Mouse (Mus musculus) MEL (cell line): ENCODE measurements around the gene Wrb. TPM values are rescaled to one million over a fixed set of nuclear protein-coding genes. Genes with fewer than 3 reads are reported as not detected.

Source experiments
- DNase-seq: peaks from one replicate; pipeline ENCODE4 v3.0.0; 2011; ENCODE audit warnings: low read depth, low spot score
- H3K27ac ChIP-seq: 2 replicates; pipeline ENCODE4 v1.5.1; 2012; ENCODE audit warnings: low read depth, mild to moderate bottlenecking, control low read depth, low read length, moderate library complexity; ENCODE audit not compliant: control insufficient read depth
- H3K27me3 ChIP-seq, 2 experiments: fragments of 150-350 bp in 1 of 2; sonication (generic) in 1 of 2; 2 replicates each; pipeline ENCODE4 v1.6.1; 2012; ENCODE audit warnings: low read length in 2 of 2, mild to moderate bottlenecking in 2 of 2, improper control_type of control experiment in 1 of 2, moderate library complexity in 1 of 2; ENCODE audit not compliant: insufficient read depth in 2 of 2, control insufficient read depth in 1 of 2
- H3K36me3 ChIP-seq, 2 experiments: 2 replicates each; pipeline ENCODE4 v1.6.1; 2012 to 2014; ENCODE audit warnings: low read length in 2 of 2, improper control_type of control experiment in 1 of 2, inconsistent platforms in 1 of 2, mild to moderate bottlenecking in 1 of 2; ENCODE audit not compliant: insufficient read depth in 2 of 2, control insufficient read depth in 1 of 2
- H3K4me1 ChIP-seq, 2 experiments: fragments of 150-350 bp in 1 of 2; sonication (generic) in 1 of 2; 2 replicates each; pipeline ENCODE4 v1.6.1; 2012; ENCODE audit warnings: low read length in 2 of 2, improper control_type of control experiment in 1 of 2, mild to moderate bottlenecking in 1 of 2; ENCODE audit not compliant: insufficient read depth in 2 of 2, control insufficient read depth in 1 of 2
- H3K4me3 ChIP-seq, 2 experiments: fragments of 150-350 bp in 1 of 2; sonication (generic) in 1 of 2; 2 replicates each; pipeline ENCODE4 v1.5.1; 2012; ENCODE audit warnings: low read depth in 2 of 2, low read length in 2 of 2, mild to moderate bottlenecking in 2 of 2, moderate library complexity in 2 of 2, control low read depth in 1 of 2, improper control_type of control experiment in 1 of 2; ENCODE audit not compliant: control insufficient read depth in 1 of 2, insufficient read depth in 1 of 2
- H3K79me2 ChIP-seq: 2 replicates; pipeline ENCODE4 v1.6.1; 2012; ENCODE audit warnings: mild to moderate bottlenecking, low read length, moderate library complexity; ENCODE audit not compliant: control insufficient read depth, poor library complexity, insufficient read depth
- H3K9ac ChIP-seq: 2 replicates; pipeline ENCODE4 v1.6.1; 2012; ENCODE audit warnings: low read depth, mild to moderate bottlenecking, control low read depth, low read length, moderate library complexity; ENCODE audit not compliant: control insufficient read depth, poor library complexity, severe bottlenecking
- H3K9me3 ChIP-seq: fragments of 150-350 bp; sonication (generic); replicated peaks from 2 replicates; pipeline ENCODE4 v1.6.1; 2012; ENCODE audit warnings: mild to moderate bottlenecking, low read length, improper control_type of control experiment, moderate library complexity; ENCODE audit not compliant: insufficient read depth
- BHLHE40 ChIP-seq: IDR thresholded peaks from 2 replicates; pipeline ENCODE4 v1.6.1; 2012; ENCODE audit warnings: low read depth, mild to moderate bottlenecking, inconsistent platforms, low read length, improper control_type of control experiment, borderline replicate concordance
- CHD2 ChIP-seq: IDR thresholded peaks from 2 replicates; pipeline ENCODE4 v1.6.1; 2011; ENCODE audit warnings: low read length, improper control_type of control experiment
- CTCF ChIP-seq, 3 experiments: IDR thresholded peaks in 2 of 3; conservative IDR thresholded peaks in 1 of 3; 2 replicates each; pipeline ENCODE4 v1.5.1; 2011 to 2012; ENCODE audit warnings: low read length in 3 of 3, low read depth in 2 of 3, mild to moderate bottlenecking in 2 of 3, improper control_type of control experiment in 1 of 3, inconsistent platforms in 1 of 3, mixed read lengths in 1 of 3, moderate library complexity in 1 of 3; ENCODE audit not compliant: control insufficient read depth in 1 of 3, insufficient read depth in 1 of 3, poor library complexity in 1 of 3, severe bottlenecking in 1 of 3
- ELF1 ChIP-seq: IDR thresholded peaks from 2 replicates; pipeline ENCODE4 v1.6.1; 2014; ENCODE audit warnings: low read depth, mild to moderate bottlenecking, inconsistent platforms, low read length, improper control_type of control experiment, moderate library complexity
- GABPA ChIP-seq: IDR thresholded peaks from 2 replicates; pipeline ENCODE4 v1.6.1; 2012; ENCODE audit warnings: low read depth, mild to moderate bottlenecking, inconsistent platforms, low read length, improper control_type of control experiment, moderate library complexity
- GATA1 ChIP-seq: IDR thresholded peaks from 2 replicates; pipeline ENCODE4 v1.6.1; 2011; ENCODE audit warnings: low read depth, low read length, improper control_type of control experiment
- HCFC1 ChIP-seq: IDR thresholded peaks from 2 replicates; pipeline ENCODE4 v1.6.1; 2012; ENCODE audit warnings: low read depth, mild to moderate bottlenecking, inconsistent platforms, low read length, improper control_type of control experiment, moderate library complexity
- KAT2A ChIP-seq: conservative IDR thresholded peaks from 2 replicates; pipeline ENCODE4 v1.6.1; 2012; ENCODE audit warnings: low read depth, low read length, improper control_type of control experiment, inconsistent platforms
- MAFK ChIP-seq: IDR thresholded peaks from 2 replicates; pipeline ENCODE4 v1.6.1; 2011; ENCODE audit warnings: low read depth, mild to moderate bottlenecking, low read length, improper control_type of control experiment, borderline replicate concordance
- MAX ChIP-seq: IDR thresholded peaks from 2 replicates; pipeline ENCODE4 v1.6.1; 2011; ENCODE audit warnings: low read length, improper control_type of control experiment
- MAZ ChIP-seq: IDR thresholded peaks from 2 replicates; pipeline ENCODE4 v1.6.1; 2012; ENCODE audit warnings: low read depth, mild to moderate bottlenecking, inconsistent platforms, low read length, improper control_type of control experiment
- MXI1 ChIP-seq: IDR thresholded peaks from 2 replicates; pipeline ENCODE4 v1.6.1; 2011; ENCODE audit warnings: mild to moderate bottlenecking, low read depth, low read length, improper control_type of control experiment
- MYB ChIP-seq: IDR thresholded peaks from 2 replicates; pipeline ENCODE4 v1.6.1; 2011; ENCODE audit warnings: mild to moderate bottlenecking, low read depth, low read length, improper control_type of control experiment
- MYC ChIP-seq: IDR thresholded peaks from 2 replicates; pipeline ENCODE4 v1.6.1; 2011; ENCODE audit warnings: low read depth, mild to moderate bottlenecking, low read length, improper control_type of control experiment, moderate library complexity
- NELFE ChIP-seq: IDR thresholded peaks from 2 replicates; pipeline ENCODE4 v1.6.1; 2011; ENCODE audit warnings: low read depth, low read length, improper control_type of control experiment
- NRF1 ChIP-seq: IDR thresholded peaks from 2 replicates; pipeline ENCODE4 v1.6.1; 2014; ENCODE audit warnings: low read depth, mild to moderate bottlenecking, inconsistent platforms, low read length, improper control_type of control experiment, moderate library complexity; ENCODE audit not compliant: poor library complexity, insufficient read depth, severe bottlenecking
- POLR2A ChIP-seq, 2 experiments: IDR thresholded peaks; 2 replicates each; pipeline ENCODE4 v1.6.1; 2011 to 2012; ENCODE audit warnings: low read length in 2 of 2, mild to moderate bottlenecking in 2 of 2, control low read depth in 1 of 2, improper control_type of control experiment in 1 of 2, low read depth in 1 of 2, moderate library complexity in 1 of 2; ENCODE audit not compliant: control insufficient read depth in 1 of 2, insufficient read depth in 1 of 2, poor library complexity in 1 of 2
- POLR2AphosphoS2 ChIP-seq: IDR thresholded peaks from 2 replicates; pipeline ENCODE4 v1.6.1; 2011; ENCODE audit warnings: low read length, improper control_type of control experiment
- POLR2AphosphoS5 ChIP-seq: IDR thresholded peaks from 2 replicates; pipeline ENCODE4 v1.6.1; 2012; ENCODE audit warnings: low read depth, borderline replicate concordance, mild to moderate bottlenecking, inconsistent platforms, low read length, moderate library complexity, mixed read lengths
- RAD21 ChIP-seq: IDR thresholded peaks from 2 replicates; pipeline ENCODE4 v1.6.1; 2011; ENCODE audit warnings: mild to moderate bottlenecking, low read depth, low read length, improper control_type of control experiment
- RCOR1 ChIP-seq: IDR thresholded peaks from 2 replicates; pipeline ENCODE4 v1.6.1; 2012; ENCODE audit warnings: low read depth, mild to moderate bottlenecking, inconsistent platforms, low read length, improper control_type of control experiment
- SIN3A ChIP-seq: IDR thresholded peaks from 2 replicates; pipeline ENCODE4 v1.6.1; 2012; ENCODE audit warnings: low read length, improper control_type of control experiment, inconsistent platforms
- SMC3 ChIP-seq: IDR thresholded peaks from 2 replicates; pipeline ENCODE4 v1.6.1; 2011; ENCODE audit warnings: low read depth, low read length, improper control_type of control experiment
- TBP ChIP-seq: IDR thresholded peaks from 2 replicates; pipeline ENCODE4 v1.8.0; 2011; ENCODE audit warnings: low read depth, low read length, improper control_type of control experiment
- TCF12 ChIP-seq: IDR thresholded peaks from 2 replicates; pipeline ENCODE4 v1.6.1; 2014; ENCODE audit warnings: low read depth, mild to moderate bottlenecking, inconsistent platforms, low read length, improper control_type of control experiment, moderate library complexity
- UBTF ChIP-seq: IDR thresholded peaks from 2 replicates; pipeline ENCODE4 v1.6.1; 2012; ENCODE audit warnings: low read depth, mild to moderate bottlenecking, inconsistent platforms, low read length, improper control_type of control experiment, moderate library complexity, borderline replicate concordance; ENCODE audit not compliant: insufficient read depth
- USF1 ChIP-seq: IDR thresholded peaks from 2 replicates; pipeline ENCODE4 v1.6.1; 2014; ENCODE audit warnings: low read depth, mild to moderate bottlenecking, inconsistent platforms, low read length, improper control_type of control experiment, moderate library complexity
- ZKSCAN1 ChIP-seq: IDR thresholded peaks from 2 replicates; pipeline ENCODE4 v1.6.1; 2012; ENCODE audit warnings: low read depth, mild to moderate bottlenecking, inconsistent platforms, low read length, improper control_type of control experiment, moderate library complexity
- ZMIZ1 ChIP-seq: IDR thresholded peaks from 2 replicates; pipeline ENCODE4 v1.6.1; 2012; ENCODE audit warnings: low read depth, mild to moderate bottlenecking, inconsistent platforms, low read length, improper control_type of control experiment, moderate library complexity
- ZNF384 ChIP-seq: IDR thresholded peaks from 2 replicates; pipeline ENCODE4 v1.6.1; 2012; ENCODE audit warnings: low read depth, mild to moderate bottlenecking, inconsistent platforms, low read length, improper control_type of control experiment
- polyA plus RNA-seq, 2 experiments: library from polyadenylated mRNA; stranded (reverse) in 1 of 2; unstranded in 1 of 2; fragments of >175 nt in 1 of 2; fragments of >200 nt in 1 of 2; gene quantifications; 2 replicates each; pipeline versions ENCODE4 v1.2.1 to v1.2.4; 2012; ENCODE audit warnings: low replicate concordance in 2 of 2, low read depth in 1 of 2; ENCODE audit not compliant: insufficient read length in 2 of 2, insufficient read depth in 1 of 2, missing spikeins in 1 of 2
- total RNA-seq: library from RNA; depleted of rRNA; stranded (reverse); fragments of 300-350 nt; gene quantifications from 2 replicates; pipeline ENCODE4 v1.2.3, GENCODE M21; 2012; rRNA removed

Gene Wrb
- total RNA-seq (36.7 and 50.2 TPM in 2 replicates), polyA plus RNA-seq (10 to 100 TPM in 1 of 2 experiments, not detected in 1; 41.6 TPM)

DNA sequence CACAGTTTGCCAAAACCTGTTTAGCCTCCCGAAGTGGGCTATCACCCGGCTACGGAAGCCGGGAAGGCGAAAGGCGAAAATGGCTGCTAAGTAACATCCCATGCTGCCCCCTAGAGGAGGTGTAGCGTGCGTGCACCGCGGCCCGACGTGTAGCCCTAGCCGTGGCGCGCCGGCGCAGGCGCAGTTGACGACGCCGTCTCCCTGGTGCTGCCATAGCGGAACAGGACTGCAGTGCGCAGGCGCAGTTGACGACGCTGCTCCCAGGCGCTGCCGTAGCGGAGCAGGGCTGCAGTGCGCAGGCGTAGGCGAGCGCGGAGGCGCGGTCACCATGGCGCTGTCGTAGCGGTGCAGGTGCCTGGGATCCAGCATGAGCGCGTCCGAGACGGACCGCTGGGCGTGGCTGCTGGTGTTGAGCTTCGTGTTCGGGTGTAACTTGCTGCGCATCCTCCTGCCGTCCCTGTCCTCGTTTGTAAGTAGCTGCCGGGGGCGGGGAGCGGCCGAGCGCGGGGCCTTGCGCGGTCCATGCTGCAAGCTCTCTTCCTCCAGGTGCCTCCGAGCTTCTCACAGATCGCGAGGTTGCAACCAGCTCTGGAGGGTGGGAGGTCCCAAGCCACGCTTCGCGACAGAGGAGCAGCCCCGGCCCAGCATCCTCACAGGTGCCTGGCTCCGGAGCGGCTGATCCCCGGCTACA, at the start of gene Wrb:
TSS of gene Wrb (plus strand) at position 298 of the 691 bp plus-strand sequence.
- DNase-seq, result peak; percentile 99
- Histone ChIP-seq H3K4me1 (peaks cover 0 to 12% of the 10 kb centered on the region in 2 experiments; a peak in 1 of 4 replicates), H3K27me3 (no peaks in the 10 kb centered on the region), H3K79me2 (peaks cover 39% of the 10 kb centered on the region), H3K27ac (peak within 1 kb of the TSS; percentile 47), H3K4me3 (peak within 1 kb of the TSS; percentile 70 to 74), H3K9ac (peak within 1 kb of the TSS; percentile 79), H3K36me3 (peaks cover 0 to 8% of the 10 kb centered on the region in 2 experiments; a peak in 1 of 4 replicates), H3K9me3 (no peaks in the 10 kb centered on the region)
- TF ChIP-seq USF1, result peak; percentile 40; the same call in 1 of the 2 replicates
- peak; percentile 50 for TF ChIP-seq SMC3
- peak; percentile 56; the same call in 1 of the 2 replicates for TF ChIP-seq KAT2A
- TF ChIP-seq SIN3A, result peak; percentile 83; the same call in 1 of the 2 replicates
- peak; percentile 87 for TF ChIP-seq NELFE
- peak; percentile 99; the same call in 1 of the 2 replicates for TF ChIP-seq NRF1
- no peak for TF ChIP-seq ZNF384
- TF ChIP-seq TCF12, result peak; percentile 38; the same call in 1 of the 2 replicates
- no peak for TF ChIP-seq CHD2
- peak; percentile 84 for TF ChIP-seq RCOR1
- TF ChIP-seq HCFC1, result peak; percentile 89
- TF ChIP-seq MYB, result no peak
- TF ChIP-seq POLR2A (IDR thresholded peaks at IDR 0.05; ENCODE audit: control insufficient read depth in 1 of 2, insufficient read depth in 1 of 2, low read depth in 1 of 2, low read length in 2 of 2, poor library complexity in 1 of 2), result peak in 1 of 2 experiments; percentile 82; a peak in 2 of 4 replicates
- peak; percentile 48 for TF ChIP-seq RAD21
- peak; percentile 60; the same call in 1 of the 2 replicates for TF ChIP-seq TBP
- no peak for TF ChIP-seq POLR2AphosphoS2
- no peak for TF ChIP-seq ZMIZ1
- no peak for TF ChIP-seq GABPA
- TF ChIP-seq BHLHE40, result no peak
- TF ChIP-seq MXI1, result peak; percentile 90
- peak; percentile 83 to 99 (median 88) for TF ChIP-seq CTCF (IDR thresholded peaks at IDR 0.05 in 2 of 3, conservative IDR thresholded peaks at IDR 0.05 in 1 of 3; ENCODE audit: control insufficient read depth in 1 of 3, insufficient read depth in 1 of 3, low read depth in 2 of 3, low read length in 3 of 3, poor library complexity in 1 of 3, severe bottlenecking in 1 of 3)
- peak; percentile 79 for TF ChIP-seq ELF1
- no peak for TF ChIP-seq MAZ
- TF ChIP-seq GATA1, result no peak
- no peak for TF ChIP-seq ZKSCAN1
- TF ChIP-seq MYC, result peak; percentile 55
- TF ChIP-seq POLR2AphosphoS5, result no peak
- TF ChIP-seq MAFK, result no peak
- TF ChIP-seq UBTF, result no peak
- peak; percentile 79 for TF ChIP-seq MAX
